Mouse (Mus musculus) neural tube, embryonic 12.5 days (tissue): ENCODE data around the gene Pou1f1. TPM values are rescaled to one million over a fixed set of nuclear protein-coding genes. Genes with fewer than 3 reads are reported as not detected.
A peak's percentile ranks its signal among the peaks of the same experiment; 100 is the strongest.

ENCODE experiments used
- ATAC-seq: fragments of 200-750 bp; cut with Nextera tagmentation; 2 replicates; pipeline ENCODE4 v1.8.0; 2017; ENCODE audit warnings: low read depth, mild to moderate bottlenecking, moderate TSS enrichment, moderate library complexity; ENCODE audit not compliant: low FRiP score
- H3K27ac ChIP-seq: fragments of 300-500 bp; sonication (generic); 2 replicates; pipeline ENCODE4 v1.5.1; 2016
- H3K27me3 ChIP-seq: fragments of 300-500 bp; sonication (generic); replicated peaks from 2 replicates; pipeline ENCODE4 v1.6.1; 2016; ENCODE audit warnings: mild to moderate bottlenecking
- H3K36me3 ChIP-seq: fragments of 300-500 bp; sonication (generic); 2 replicates; pipeline ENCODE4 v1.6.1; 2016; ENCODE audit warnings: mild to moderate bottlenecking
- H3K4me1 ChIP-seq: fragments of 300-500 bp; sonication (generic); 2 replicates; pipeline ENCODE4 v1.6.1; 2016
- H3K4me2 ChIP-seq: fragments of 300-500 bp; sonication (generic); replicated peaks from 2 replicates; pipeline ENCODE4 v1.6.1; 2016; ENCODE audit warnings: mild to moderate bottlenecking
- H3K4me3 ChIP-seq: fragments of 300-500 bp; sonication (generic); 2 replicates; pipeline ENCODE4 v1.5.1; 2016
- H3K9ac ChIP-seq: fragments of 300-500 bp; sonication (generic); 2 replicates; pipeline ENCODE4 v1.6.1; 2016; ENCODE audit warnings: mild to moderate bottlenecking
- H3K9me3 ChIP-seq: fragments of 300-500 bp; sonication (generic); 2 replicates; pipeline ENCODE4 v1.6.1; 2016; ENCODE audit warnings: mild to moderate bottlenecking
- WGBS: fragments of 180-500 bp; shearing (Covaris S2); methylation state at CpG from one replicate; pipeline ENCODE4 v1.1.7; 2016; 5-methylcytosine and 5-hydroxymethylcytosine counted together
- polyA plus RNA-seq: library from polyadenylated mRNA; unstranded; fragments of >200 nt; fragmentation: Nextera tagmentation; extraction: Ambion mirVana; gene quantifications from 2 replicates; pipeline ENCODE4 v1.2.1, GENCODE M21; 2016

Pou1f1 gene
- polyA plus RNA-seq, 1 experiment from 2014 or later, result not detected

GRCm38 (mm10) chr16:65543676-65544293, 23.5 kb downstream of the Pou1f1 start:
- no peak for ATAC-seq
- H3K4me2 ChIP-seq, result no peak overlapping the region
- H3K27me3 ChIP-seq, result no peaks in the 10 kb centered on the region
- WGBS, result 88% methylated on average over 11 of the region's 11 CpGs
- no peak overlapping the region for H3K9ac ChIP-seq
- no peaks in the 10 kb centered on the region for H3K9me3 ChIP-seq
- H3K4me3 ChIP-seq, result no peak overlapping the region
- H3K4me1 ChIP-seq, result no peaks in the 10 kb centered on the region
- peaks cover 13% of the 10 kb centered on the region; the same call in 1 of the 2 replicates for H3K36me3 ChIP-seq
- no peak overlapping the region for H3K27ac ChIP-seq

DNA sequence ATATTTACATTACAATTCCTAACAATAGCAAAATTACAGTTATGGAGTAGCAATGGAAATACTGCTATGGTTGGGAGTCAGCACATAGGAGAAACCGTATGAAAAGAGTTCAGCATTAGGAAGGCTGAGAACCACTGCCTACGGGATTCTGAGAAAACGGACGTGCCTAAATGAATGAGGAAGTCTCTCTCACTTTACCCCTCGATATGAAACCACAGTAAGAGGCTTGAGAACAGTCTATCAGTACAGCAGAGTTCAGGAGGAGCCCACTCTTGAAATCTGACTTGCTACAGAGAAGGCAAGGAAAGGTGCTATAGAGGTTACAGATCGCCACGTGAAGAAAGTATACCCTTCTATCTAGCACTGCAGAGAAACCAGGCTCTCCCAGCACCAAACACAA, 28.6 kb downstream of the Pou1f1 start:
- Histone ChIP-seq H3K4me3 (no peak overlapping the region), H3K36me3 (0 out of 2 replicates have a peak, but pooled peaks cover 6% of the 10 kb centered on the region), H3K27me3 (no peaks in the 10 kb centered on the region), H3K27ac (no peak overlapping the region), H3K4me1 (no peaks in the 10 kb centered on the region), H3K4me2 (no peak overlapping the region), H3K9me3 (no peaks in the 10 kb centered on the region), H3K9ac (no peak overlapping the region)
- ATAC-seq, result no peak
- WGBS, result 91% methylated on average over 7 of the region's 7 CpGs

DNA sequence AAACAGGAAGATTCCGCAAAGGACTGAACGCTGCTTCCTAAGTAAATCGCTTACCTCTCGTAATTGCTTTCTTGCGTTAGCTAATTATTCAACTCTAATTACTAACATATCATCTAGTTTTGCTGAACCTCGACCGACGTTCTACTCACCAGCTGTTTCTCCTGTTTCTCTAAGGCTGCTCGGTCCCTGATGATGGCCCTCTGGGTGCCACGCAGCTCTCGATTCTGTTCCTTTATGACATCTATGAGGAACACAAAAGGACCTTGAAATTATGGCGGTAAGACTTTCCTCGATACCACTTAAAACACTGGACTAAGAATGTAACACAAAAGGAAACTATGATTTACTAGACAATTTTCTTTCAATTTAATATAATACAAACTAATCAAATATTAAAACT, 30.5 kb downstream of the Pou1f1 start:
- H3K27me3 ChIP-seq, result no peaks in the 10 kb centered on the region
- H3K4me1 ChIP-seq, result no peaks in the 10 kb centered on the region
- no peak overlapping the region for H3K4me2 ChIP-seq
- H3K27ac ChIP-seq, result no peak overlapping the region
- no peak overlapping the region for H3K9ac ChIP-seq
- no peaks in the 10 kb centered on the region for H3K36me3 ChIP-seq
- H3K4me3 ChIP-seq, result no peak overlapping the region
- H3K9me3 ChIP-seq, result no peaks in the 10 kb centered on the region
- WGBS, result 84% methylated on average over 13 of the region's 13 CpGs
- ATAC-seq, result no peak

GRCm38 (mm10) chr16:65554267-65554666, 34.0 kb downstream of the Pou1f1 start:
- Histone ChIP-seq H3K9me3 (no peaks in the 10 kb centered on the region), H3K4me2 (no peak overlapping the region), H3K36me3 (no peaks in the 10 kb centered on the region), H3K4me1 (no peaks in the 10 kb centered on the region), H3K27ac (no peak overlapping the region), H3K27me3 (no peaks in the 10 kb centered on the region), H3K9ac (no peak overlapping the region), H3K4me3 (no peak overlapping the region)
- no peak for ATAC-seq
- 93% methylated on average over 5 of the region's 5 CpGs for WGBS

DNA sequence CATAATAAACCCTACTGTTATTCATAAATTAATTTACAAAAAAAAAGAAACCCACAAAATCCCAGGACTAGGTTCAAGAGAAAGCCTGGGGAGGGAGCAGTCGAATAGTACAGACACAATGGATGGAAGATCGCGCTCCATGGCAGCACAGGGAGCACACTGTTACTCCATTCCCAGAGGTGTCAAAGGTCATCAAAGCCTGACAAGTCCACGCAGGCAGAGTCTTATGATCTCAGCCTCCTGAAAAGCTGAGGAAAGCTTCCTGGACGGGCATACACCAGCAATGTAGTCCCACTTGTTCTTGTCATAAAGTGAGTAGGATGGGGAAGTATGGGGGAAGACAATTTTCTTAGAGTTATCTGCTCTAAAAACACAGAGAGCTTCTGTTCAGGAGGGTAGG, 37.1 kb downstream of the Pou1f1 start:
- H3K27me3 ChIP-seq, result no peaks in the 10 kb centered on the region
- H3K4me1 ChIP-seq, result peaks cover 3% of the 10 kb centered on the region; the same call in 1 of the 2 replicates
- no peak for ATAC-seq
- no peaks in the 10 kb centered on the region for H3K36me3 ChIP-seq
- no peak overlapping the region for H3K27ac ChIP-seq
- no peak overlapping the region for H3K4me3 ChIP-seq
- H3K9ac ChIP-seq, result no peak overlapping the region
- WGBS, result 72% methylated on average over 5 of the region's 5 CpGs
- H3K4me2 ChIP-seq, result no peak overlapping the region
- H3K9me3 ChIP-seq, result no peaks in the 10 kb centered on the region

- H3K36me3 ChIP-seq, result no peaks in the 10 kb centered on the region
- H3K9ac ChIP-seq, result no peak overlapping the region
- WGBS, result 93% methylated on average over 2 of the region's 2 CpGs
- no peak overlapping the region for H3K4me3 ChIP-seq
- no peaks in the 10 kb centered on the region for H3K9me3 ChIP-seq
- H3K27me3 ChIP-seq, result no peaks in the 10 kb centered on the region
- no peak for ATAC-seq
- H3K4me1 ChIP-seq, result peaks cover 7% of the 10 kb centered on the region
- H3K27ac ChIP-seq, result no peak overlapping the region
- peak overlapping the region; percentile 33 for H3K4me2 ChIP-seq
These were observed 39.3 kb downstream of the Pou1f1 start for GRCm38 (mm10) chr16:65559591-65559990.

GRCm38 (mm10) chr16:65560996-65561962, 41.0 kb downstream of the Pou1f1 start:
- 0 out of 2 replicates have a peak, but pooled peaks have one; percentile 3 for ATAC-seq
- Histone ChIP-seq H3K27me3 (no peaks in the 10 kb centered on the region), H3K27ac (peak overlapping the region; percentile 15; the same call in 1 of the 2 replicates), H3K36me3 (no peaks in the 10 kb centered on the region), H3K4me3 (peak overlapping the region; percentile 95), H3K4me2 (peak overlapping the region; percentile 94), H3K9ac (peak overlapping the region; percentile 81), H3K4me1 (peaks cover 7% of the 10 kb centered on the region), H3K9me3 (no peaks in the 10 kb centered on the region)
- 14% methylated on average over 8 of the region's 8 CpGs for WGBS

GRCm38 (mm10) chr16:65561963-65562863, 41.9 kb downstream of the Pou1f1 start, which contains the start of gene Chmp2b:
Gene Chmp2b (minus strand): TSS chr16:65562726.
- Histone ChIP-seq H3K9me3 (no peaks in the 10 kb centered on the region), H3K27me3 (no peaks in the 10 kb centered on the region), H3K9ac (peak within 1 kb of the TSS; percentile 81), H3K27ac (peak within 1 kb of the TSS; percentile 15; the same call in 1 of the 2 replicates), H3K4me2 (peak within 1 kb of the TSS; percentile 94), H3K4me3 (peak within 1 kb of the TSS; percentile 95), H3K4me1 (peaks cover 7% of the 10 kb centered on the region), H3K36me3 (no peaks in the 10 kb centered on the region)
- ATAC-seq, result peak; percentile 93
- WGBS, result under 1% methylated on average over 69 of the region's 69 CpGs

DNA sequence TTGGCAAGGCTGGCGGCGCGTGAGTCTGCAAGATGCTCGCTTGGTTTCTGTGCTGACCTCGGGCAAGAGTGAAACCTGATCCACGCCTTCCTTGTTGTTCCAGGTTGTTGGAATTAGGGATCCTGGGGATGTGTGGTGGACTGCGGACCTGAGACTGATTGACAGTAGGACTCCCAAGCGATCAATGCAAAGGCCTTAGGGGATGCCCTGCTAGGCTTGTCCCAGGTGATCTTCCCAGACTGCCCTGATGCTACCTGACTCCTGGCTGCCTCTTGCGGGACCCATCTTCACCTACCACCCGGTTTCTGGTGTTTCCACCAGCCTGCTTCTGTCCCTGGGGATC, 42.5 kb downstream of the Pou1f1 start:
- Histone ChIP-seq H3K4me3 (peak overlapping the region; percentile 95), H3K27me3 (no peaks in the 10 kb centered on the region), H3K36me3 (no peaks in the 10 kb centered on the region), H3K9me3 (no peaks in the 10 kb centered on the region), H3K4me1 (peaks cover 7% of the 10 kb centered on the region), H3K9ac (peak overlapping the region; percentile 81), H3K4me2 (peak overlapping the region; percentile 94), H3K27ac (no peak overlapping the region)
- WGBS, result 1% methylated on average over 10 of the region's 10 CpGs
- peak; percentile 70 for ATAC-seq

- 34% methylated on average over 8 of the region's 8 CpGs for WGBS
- no peak overlapping the region for H3K4me2 ChIP-seq
- H3K4me3 ChIP-seq, result no peak overlapping the region
- peaks cover 7% of the 10 kb centered on the region for H3K4me1 ChIP-seq
- ATAC-seq, result no peak; the same call in 1 of the 2 replicates
- no peaks in the 10 kb centered on the region for H3K9me3 ChIP-seq
- no peaks in the 10 kb centered on the region for H3K36me3 ChIP-seq
- no peaks in the 10 kb centered on the region for H3K27me3 ChIP-seq
- H3K27ac ChIP-seq, result no peak overlapping the region
- H3K9ac ChIP-seq, result no peak overlapping the region
These were observed 44.0 kb downstream of the Pou1f1 start for GRCm38 (mm10) chr16:65564306-65564705.

DNA sequence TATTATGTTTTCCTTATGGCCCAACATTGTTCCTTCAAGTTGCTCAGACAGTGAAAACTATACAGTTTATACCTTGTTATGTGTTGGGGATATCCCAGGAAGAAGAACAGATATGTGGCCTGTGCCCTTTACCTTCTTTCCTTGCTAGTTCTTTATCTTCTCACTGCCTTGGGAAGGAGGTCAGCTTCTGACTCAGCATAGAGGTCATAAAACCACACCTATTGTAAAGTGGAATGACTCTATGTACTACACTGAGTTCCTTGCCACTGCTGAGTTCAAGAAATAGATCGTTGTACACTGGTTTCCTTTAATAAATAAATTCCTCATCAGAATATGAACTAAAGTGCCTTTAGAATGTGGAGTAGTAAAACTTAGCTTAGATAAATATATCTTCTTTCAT, 44.6 kb downstream of the Pou1f1 start:
- Histone ChIP-seq H3K4me2 (no peak overlapping the region), H3K9me3 (no peaks in the 10 kb centered on the region), H3K4me1 (peaks cover 7% of the 10 kb centered on the region), H3K36me3 (no peaks in the 10 kb centered on the region), H3K4me3 (no peak overlapping the region), H3K27me3 (no peaks in the 10 kb centered on the region), H3K27ac (no peak overlapping the region), H3K9ac (no peak overlapping the region)
- 73% methylated on average over 1 of the region's 1 CpGs for WGBS
- ATAC-seq, result no peak
